Mouse (Mus musculus): ENCODE data around the gene Lims1.

Lims1 gene

GRCm38 (mm10) chr10:58350600-58350999 lies 27.3 kb downstream of the Lims1 start:
- no peak for DNase-seq (ENCODE audit: low read depth)

GRCm38 (mm10) chr10:58351670-58352069 lies 28.4 kb downstream of the Lims1 start:
- no peak for DNase-seq (ENCODE audit: low read depth)

GRCm38 (mm10) chr10:58352364-58352763 lies 29.1 kb downstream of the Lims1 start:
- no peak for DNase-seq (ENCODE audit: low read depth)

GRCm38 (mm10) chr10:58354561-58354960 lies 31.3 kb downstream of the Lims1 start:
- peak; percentile 43 for DNase-seq (ENCODE audit: low read depth)

- no peak for DNase-seq (ENCODE audit: low read depth)
Observed at GRCm38 (mm10) chr10:58356460-58356859, 33.2 kb downstream of the Lims1 start.

GRCm38 (mm10) chr10:58359123-58359522 lies 35.9 kb downstream of the Lims1 start:
- DNase-seq (ENCODE audit: low read depth), result no peak

GRCm38 (mm10) chr10:58359952-58360351 lies 36.7 kb downstream of the Lims1 start:
- DNase-seq (ENCODE audit: low read depth), result no peak

GRCm38 (mm10) chr10:58362745-58363144 lies 39.5 kb downstream of the Lims1 start:
- DNase-seq (ENCODE audit: low read depth), result no peak

GRCm38 (mm10) chr10:58364770-58365515 lies 41.7 kb downstream of the Lims1 start:
- DNase-seq (ENCODE audit: low read depth), result no peak

GRCm38 (mm10) chr10:58368791-58369706 lies 45.8 kb downstream of the Lims1 start:
- no peak for DNase-seq (ENCODE audit: low read depth)

- no peak for DNase-seq (ENCODE audit: low read depth)
Observed at GRCm38 (mm10) chr10:58369707-58370093, 46.4 kb downstream of the Lims1 start.

GRCm38 (mm10) chr10:58370143-58370542 lies 46.9 kb downstream of the Lims1 start:
- no peak for DNase-seq (ENCODE audit: low read depth)

GRCm38 (mm10) chr10:58370559-58370958 lies 47.3 kb downstream of the Lims1 start:
- DNase-seq (ENCODE audit: low read depth), result no peak

GRCm38 (mm10) chr10:58371279-58371842 lies 48.1 kb downstream of the Lims1 start:
- no peak for DNase-seq (ENCODE audit: low read depth)

- DNase-seq (ENCODE audit: low read depth), result no peak
Observed at GRCm38 (mm10) chr10:58372430-58373030, 49.3 kb downstream of the Lims1 start.

- DNase-seq (ENCODE audit: low read depth), result no peak
Observed at GRCm38 (mm10) chr10:58373829-58374228, 50.6 kb downstream of the Lims1 start.

- DNase-seq (ENCODE audit: low read depth), result no peak
Observed at GRCm38 (mm10) chr10:58377592-58378197, 54.4 kb downstream of the Lims1 start.

- no peak for DNase-seq (ENCODE audit: low read depth)
Observed at GRCm38 (mm10) chr10:58378380-58378779, 55.1 kb downstream of the Lims1 start.

- DNase-seq (ENCODE audit: low read depth), result no peak
Observed at GRCm38 (mm10) chr10:58379699-58380098, 56.4 kb downstream of the Lims1 start.

GRCm38 (mm10) chr10:58381904-58382303 lies 58.6 kb downstream of the Lims1 start:
- DNase-seq (ENCODE audit: low read depth), result no peak

GRCm38 (mm10) chr10:58382621-58383101 lies 59.4 kb downstream of the Lims1 start:
- no peak for DNase-seq (ENCODE audit: low read depth)

GRCm38 (mm10) chr10:58383282-58383681 lies 60.0 kb downstream of the Lims1 start:
- no peak for DNase-seq (ENCODE audit: low read depth)

All from c-Kit-positive CD71-negative TER-119-negative erythroid progenitor cells, embryonic 14.5 days (primary cell).